Mouse (Mus musculus): ENCODE measurements around the gene AL607142.1. TPM values are rescaled to one million over a fixed set of nuclear protein-coding genes. Genes with fewer than 3 reads are reported as not detected.

The AL607142.1 gene
- polyA plus RNA-seq, 1 experiment from 2014 or later = not detected

DNA sequence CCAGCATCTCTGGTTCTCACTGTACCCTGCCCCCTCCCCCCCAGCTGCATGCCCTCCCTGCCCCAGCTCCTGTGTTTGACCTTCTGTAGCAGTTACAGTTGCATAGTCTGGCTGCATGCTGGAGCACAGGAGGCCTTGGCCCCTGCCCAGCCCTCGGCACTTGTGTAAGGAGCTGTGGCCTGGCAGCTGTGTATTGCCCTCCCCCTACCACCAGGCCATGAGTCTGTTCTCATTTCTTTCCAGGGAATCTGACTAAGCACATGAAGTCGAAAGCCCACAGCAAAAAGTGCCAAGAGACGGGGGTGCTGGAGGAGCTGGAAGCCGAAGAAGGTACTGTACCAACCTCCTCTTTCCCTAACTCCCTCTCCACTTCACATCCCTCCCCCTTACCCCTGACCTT, 63.2 kb downstream of the AL607142.1 start:
- Histone ChIP-seq H3K4me3 (ENCODE audit: low read depth, low read length) (no peak overlapping the region), H3K9ac (ENCODE audit: low read length) (no peak overlapping the region), H3K4me1 (replicated peaks; ENCODE audit: control insufficient read depth, insufficient read depth) (no peaks in the 10 kb centered on the region), H3K9me3 (ENCODE audit: control insufficient read depth, low read length) (no peaks in the 10 kb centered on the region), H3K27me3 (ENCODE audit: control insufficient read depth, insufficient read depth, low read length) (no peaks in the 10 kb centered on the region), H3K27ac (replicated peaks) (no peak overlapping the region), H3K4me2 (replicated peaks; ENCODE audit: low read depth) (no peak overlapping the region), H3K36me3 (ENCODE audit: control insufficient read depth, insufficient read depth, low read length) (no peaks in the 10 kb centered on the region)
- 64% methylated on average over 4 of the region's 4 CpGs for WGBS
- DNase-seq (ENCODE audit: low spot score) (peak; percentile 25), ATAC-seq (ENCODE audit: low FRiP score, low TSS enrichment) (no peak)
- no peak for TF ChIP-seq CTCF (IDR thresholded peaks at IDR 0.05; ENCODE audit: low read depth)
- TF ChIP-seq EP300 (optimal IDR thresholded peaks at IDR 0.05) = no peak

DNA sequence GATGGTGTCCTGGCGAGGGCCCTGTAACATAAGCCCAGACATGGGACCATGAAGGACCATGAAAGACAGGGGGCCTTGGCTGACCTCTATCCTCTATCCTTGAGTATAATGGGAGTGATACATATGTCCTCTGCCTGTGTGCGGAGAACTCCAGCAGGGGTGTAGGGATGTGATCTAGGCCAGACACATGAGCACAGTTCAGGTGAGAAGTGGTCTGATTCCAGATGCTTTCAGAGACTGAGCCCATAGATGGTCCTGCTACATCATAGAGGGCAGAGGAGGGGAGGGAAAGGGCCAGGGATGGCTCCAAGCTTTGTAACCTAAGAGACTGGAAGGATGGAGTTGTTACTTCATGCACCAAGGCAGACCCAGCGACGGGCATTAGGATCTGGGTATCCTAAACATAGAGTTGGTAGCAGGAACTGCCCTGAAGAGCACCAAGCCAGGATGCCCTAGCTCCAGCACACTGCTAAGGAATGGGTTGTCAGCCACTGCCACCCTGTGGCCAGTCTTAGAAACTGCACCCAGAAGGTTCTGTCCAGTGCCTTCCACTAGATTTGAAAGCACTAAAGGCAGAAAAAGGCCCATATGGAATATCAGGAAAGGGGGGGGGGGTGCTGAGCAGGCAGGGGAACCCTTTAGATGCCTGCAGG, 64.6 kb downstream of the AL607142.1 start:
- no peak overlapping the region for H3K27ac ChIP-seq (replicated peaks)
- H3K4me1 ChIP-seq (replicated peaks; ENCODE audit: control insufficient read depth, insufficient read depth) = no peaks in the 10 kb centered on the region
- H3K4me2 ChIP-seq (replicated peaks; ENCODE audit: low read depth) = no peak overlapping the region
- DNase-seq (ENCODE audit: low spot score) (peak; percentile 70), ATAC-seq (ENCODE audit: low FRiP score, low TSS enrichment) (peak; percentile 49; the same call in 1 of the 2 replicates)
- no peaks in the 10 kb centered on the region for H3K36me3 ChIP-seq (ENCODE audit: control insufficient read depth, insufficient read depth, low read length)
- TF ChIP-seq EP300 (optimal IDR thresholded peaks at IDR 0.05) = no peak
- peak; percentile 94 for TF ChIP-seq CTCF (IDR thresholded peaks at IDR 0.05; ENCODE audit: low read depth)
- no peaks in the 10 kb centered on the region for H3K9me3 ChIP-seq (ENCODE audit: control insufficient read depth, low read length)
- H3K4me3 ChIP-seq (ENCODE audit: low read depth, low read length) = no peak overlapping the region
- H3K27me3 ChIP-seq (ENCODE audit: control insufficient read depth, insufficient read depth, low read length) = no peaks in the 10 kb centered on the region
- 43% methylated on average over 4 of the region's 4 CpGs for WGBS
- H3K9ac ChIP-seq (ENCODE audit: low read length) = no peak overlapping the region

DNA sequence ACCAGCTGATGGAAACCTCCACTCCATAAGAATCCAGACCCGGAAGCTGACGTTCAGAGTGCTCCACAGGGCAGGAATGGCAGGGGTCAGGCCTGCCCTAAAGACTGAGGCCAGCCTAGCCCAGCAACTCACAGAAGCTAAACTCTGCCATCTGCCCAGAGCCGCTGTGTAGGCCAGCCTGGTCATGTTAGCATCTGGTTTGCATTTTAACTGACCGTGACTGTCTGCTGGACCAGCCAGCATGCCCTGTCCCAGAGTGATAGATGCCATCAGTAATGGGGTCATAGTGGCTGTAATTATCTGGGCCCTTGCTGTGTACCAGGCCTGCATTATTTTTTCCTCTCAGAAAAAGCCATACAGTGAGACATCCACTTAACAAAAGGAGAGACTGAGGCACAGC, 66.1 kb downstream of the AL607142.1 start:
- 71% methylated on average over 4 of the region's 4 CpGs for WGBS

DNA sequence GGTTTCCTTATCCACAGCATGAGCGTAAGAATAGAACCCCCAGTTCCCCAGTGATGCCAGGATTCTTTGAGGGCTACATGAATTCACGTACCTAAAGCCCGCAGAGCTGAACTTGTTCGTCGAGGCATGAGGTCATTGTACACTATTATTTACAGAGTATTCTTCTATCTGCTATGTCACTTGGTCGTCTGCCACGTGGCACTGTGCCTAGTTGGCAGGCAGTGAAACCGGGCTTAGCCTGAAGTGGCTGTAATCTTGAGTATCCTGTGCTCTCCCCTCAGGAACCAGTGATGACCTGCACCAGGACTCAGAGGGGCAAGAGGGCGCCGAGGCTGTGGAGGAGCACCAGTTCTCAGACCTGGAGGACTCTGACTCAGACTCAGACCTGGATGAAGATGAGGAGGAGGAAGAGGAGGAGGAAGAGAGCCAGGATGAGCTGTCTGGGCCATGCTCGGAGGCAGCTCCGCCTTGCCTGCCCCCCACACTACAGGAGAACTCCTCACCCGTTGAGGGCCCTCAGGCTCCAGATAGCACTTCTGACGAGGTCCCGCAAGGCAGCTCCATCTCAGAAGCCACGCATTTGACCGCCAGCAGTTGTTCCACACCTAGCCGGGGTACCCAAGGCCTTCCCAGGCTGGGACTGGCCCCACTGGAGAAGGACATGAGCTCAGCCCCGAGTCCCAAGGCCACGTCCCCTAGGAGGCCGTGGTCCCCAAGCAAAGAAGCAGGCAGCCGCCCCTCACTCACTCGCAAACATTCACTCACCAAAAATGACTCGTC, 66.8 kb downstream of the AL607142.1 start:
- Histone ChIP-seq H3K9me3 (ENCODE audit: control insufficient read depth, low read length) (no peaks in the 10 kb centered on the region), H3K27me3 (ENCODE audit: control insufficient read depth, insufficient read depth, low read length) (no peaks in the 10 kb centered on the region), H3K4me1 (replicated peaks; ENCODE audit: control insufficient read depth, insufficient read depth) (no peaks in the 10 kb centered on the region), H3K4me3 (ENCODE audit: low read depth, low read length) (no peak overlapping the region), H3K9ac (ENCODE audit: low read length) (no peak overlapping the region), H3K36me3 (ENCODE audit: control insufficient read depth, insufficient read depth, low read length) (no peaks in the 10 kb centered on the region), H3K27ac (replicated peaks) (no peak overlapping the region), H3K4me2 (replicated peaks; ENCODE audit: low read depth) (no peak overlapping the region)
- 64% methylated on average over 24 of the region's 24 CpGs for WGBS
- ATAC-seq (ENCODE audit: low FRiP score, low TSS enrichment) = 0 out of 2 replicates have a peak, but pooled peaks have one; percentile 27
- peak; percentile 31 for DNase-seq (ENCODE audit: low spot score)
- no peak for TF ChIP-seq EP300 (optimal IDR thresholded peaks at IDR 0.05)
- no peak for TF ChIP-seq CTCF (IDR thresholded peaks at IDR 0.05; ENCODE audit: low read depth)

More for the DNA sequence above, 66.1 kb downstream of the AL607142.1 start:
- no peak overlapping the region for H3K9ac ChIP-seq (ENCODE audit: low read length)
- no peak overlapping the region for H3K4me3 ChIP-seq (ENCODE audit: low read depth, low read length)
- ATAC-seq (ENCODE audit: low FRiP score, low TSS enrichment) = no peak
- no peak overlapping the region for H3K27ac ChIP-seq (replicated peaks)
- H3K36me3 ChIP-seq (ENCODE audit: control insufficient read depth, insufficient read depth, low read length) = no peaks in the 10 kb centered on the region
- TF ChIP-seq CTCF (IDR thresholded peaks at IDR 0.05; ENCODE audit: low read depth) (no peak), EP300 (optimal IDR thresholded peaks at IDR 0.05) (no peak)
- H3K4me2 ChIP-seq (replicated peaks; ENCODE audit: low read depth) = no peak overlapping the region
- H3K4me1 ChIP-seq (replicated peaks; ENCODE audit: control insufficient read depth, insufficient read depth) = no peaks in the 10 kb centered on the region
- no peaks in the 10 kb centered on the region for H3K27me3 ChIP-seq (ENCODE audit: control insufficient read depth, insufficient read depth, low read length)
- no peaks in the 10 kb centered on the region for H3K9me3 ChIP-seq (ENCODE audit: control insufficient read depth, low read length)
- DNase-seq (ENCODE audit: low spot score) = no peak

DNA sequence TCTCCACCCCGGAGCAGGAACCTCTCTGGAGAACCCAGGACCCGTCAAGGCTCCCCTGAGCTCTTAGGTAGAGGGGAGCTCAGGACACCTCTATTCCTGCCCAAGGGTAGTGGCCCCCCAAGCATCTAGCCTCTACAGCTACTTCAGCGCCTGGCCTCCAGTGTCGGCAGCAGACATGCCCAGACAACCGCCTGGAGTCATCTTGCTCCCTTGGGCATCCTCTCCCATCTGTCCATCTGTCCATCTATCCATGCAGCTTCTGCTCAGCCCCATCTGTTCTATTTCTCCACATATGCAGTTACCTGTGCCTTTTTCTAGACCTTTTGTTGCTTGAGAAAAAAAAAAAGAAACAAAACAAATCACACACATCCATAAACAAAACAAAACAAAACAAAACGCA, 69.4 kb downstream of the AL607142.1 start:
- Histone ChIP-seq H3K4me1 (replicated peaks; ENCODE audit: control insufficient read depth, insufficient read depth) (no peaks in the 10 kb centered on the region), H3K36me3 (ENCODE audit: control insufficient read depth, insufficient read depth, low read length) (no peaks in the 10 kb centered on the region), H3K9ac (ENCODE audit: low read length) (no peak overlapping the region), H3K9me3 (ENCODE audit: control insufficient read depth, low read length) (no peaks in the 10 kb centered on the region), H3K4me2 (replicated peaks; ENCODE audit: low read depth) (no peak overlapping the region), H3K4me3 (ENCODE audit: low read depth, low read length) (no peak overlapping the region), H3K27me3 (ENCODE audit: control insufficient read depth, insufficient read depth, low read length) (no peaks in the 10 kb centered on the region), H3K27ac (replicated peaks) (no peak overlapping the region)
- 82% methylated on average over 6 of the region's 6 CpGs for WGBS
- no peak for ATAC-seq (ENCODE audit: low FRiP score, low TSS enrichment)
- DNase-seq (ENCODE audit: low spot score) = no peak
- TF ChIP-seq CTCF (IDR thresholded peaks at IDR 0.05; ENCODE audit: low read depth) = no peak
- no peak for TF ChIP-seq EP300 (optimal IDR thresholded peaks at IDR 0.05)

DNA sequence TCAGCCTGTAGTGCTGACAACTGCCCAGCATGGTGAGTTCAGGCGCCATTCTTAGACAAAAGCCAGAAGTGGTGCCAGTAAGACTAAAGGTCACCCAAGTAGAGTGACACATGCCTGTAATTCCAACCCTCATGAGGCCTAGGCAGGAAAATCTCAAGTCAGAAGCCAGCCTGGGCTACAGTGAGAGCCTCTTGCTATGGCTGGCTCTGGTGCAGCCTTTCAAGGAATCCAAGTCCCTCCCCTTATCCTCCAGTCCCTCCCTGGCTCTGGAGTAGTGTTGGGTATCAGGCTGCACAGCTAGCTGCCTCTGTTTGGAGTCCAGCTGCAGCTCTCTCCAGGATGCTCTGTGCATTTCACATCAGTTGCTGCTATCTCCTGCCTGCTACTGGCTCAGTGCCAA, 77.0 kb downstream of the AL607142.1 start:
- H3K4me3 ChIP-seq (ENCODE audit: low read depth, low read length) = no peak overlapping the region
- no peaks in the 10 kb centered on the region for H3K9me3 ChIP-seq (ENCODE audit: control insufficient read depth, low read length)
- 69% methylated on average over 1 of the region's 1 CpGs for WGBS
- H3K4me1 ChIP-seq (replicated peaks; ENCODE audit: control insufficient read depth, insufficient read depth) = no peaks in the 10 kb centered on the region
- no peak for ATAC-seq (ENCODE audit: low FRiP score, low TSS enrichment)
- no peak overlapping the region for H3K9ac ChIP-seq (ENCODE audit: low read length)
- TF ChIP-seq EP300 (optimal IDR thresholded peaks at IDR 0.05) = no peak
- TF ChIP-seq CTCF (IDR thresholded peaks at IDR 0.05; ENCODE audit: low read depth) = no peak
- DNase-seq (ENCODE audit: low spot score) = no peak
- no peak overlapping the region for H3K4me2 ChIP-seq (replicated peaks; ENCODE audit: low read depth)
- H3K27ac ChIP-seq (replicated peaks) = no peak overlapping the region
- no peaks in the 10 kb centered on the region for H3K27me3 ChIP-seq (ENCODE audit: control insufficient read depth, insufficient read depth, low read length)
- no peaks in the 10 kb centered on the region for H3K36me3 ChIP-seq (ENCODE audit: control insufficient read depth, insufficient read depth, low read length)
